Mouse (Mus musculus): ENCODE results near the gene Ermap.

Ermap gene

DNA sequence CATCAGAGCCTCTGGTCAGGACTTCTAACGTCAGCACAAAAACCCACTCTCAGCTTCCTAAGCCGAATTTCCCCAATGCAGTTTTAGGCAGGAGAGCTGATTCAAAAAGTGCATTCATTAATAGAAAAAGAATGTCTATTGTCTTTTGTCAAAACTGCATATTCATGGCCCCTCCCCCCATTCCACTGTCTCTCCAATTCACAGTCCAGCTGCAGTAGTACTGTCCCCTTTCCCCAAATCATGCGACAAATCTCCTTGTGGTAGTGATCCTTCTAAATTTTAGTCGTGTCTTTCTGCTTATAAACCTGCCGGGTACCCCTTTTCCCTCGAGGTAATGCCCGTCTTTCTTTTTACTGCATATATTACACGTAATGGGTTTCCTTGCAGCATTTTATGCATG, 51.0 kb downstream of the Ermap start:
- DNase-seq (ENCODE audit: low read depth, low spot score) = no peak

DNA sequence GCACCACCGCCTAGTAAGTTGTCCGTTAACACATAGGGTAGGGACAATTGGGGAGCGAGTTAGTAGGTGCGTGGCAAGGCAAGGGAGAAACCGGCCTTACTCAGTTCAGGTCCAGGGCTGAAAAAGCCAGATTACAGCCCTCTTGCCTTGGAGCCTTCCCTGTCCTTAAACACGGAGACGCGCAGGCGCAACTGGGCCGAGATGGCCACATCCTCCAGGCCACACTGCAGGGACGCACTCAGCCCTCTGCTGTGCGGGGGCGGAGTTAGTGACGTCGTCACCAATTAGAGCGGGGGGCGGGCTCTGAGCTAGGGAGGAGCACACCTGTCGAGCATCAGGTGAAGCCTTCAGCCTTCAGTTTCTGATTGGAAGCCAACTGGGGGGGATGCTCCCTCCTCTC, 51.6 kb downstream of the Ermap start:
- DNase-seq (ENCODE audit: low read depth, low spot score) = peak; percentile 72

DNA sequence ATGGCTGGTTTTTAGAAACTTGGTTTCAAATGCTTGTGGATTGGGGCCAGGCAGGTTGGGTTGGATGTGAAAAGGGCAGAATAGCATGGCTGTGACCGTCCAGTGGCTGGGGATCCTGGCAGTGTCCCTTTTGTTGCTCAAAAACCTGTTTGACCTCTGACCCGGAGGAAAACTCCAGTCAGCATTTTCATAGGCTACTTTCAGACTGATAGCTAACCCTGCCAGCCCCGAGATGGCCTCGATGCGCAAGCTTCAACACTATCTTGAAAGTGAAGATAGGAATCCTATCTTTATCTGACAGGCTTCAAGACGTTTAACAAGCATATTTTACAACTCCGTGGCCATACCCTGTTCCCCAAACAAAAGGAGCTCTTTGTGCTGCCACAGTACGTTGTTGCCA, 52.5 kb downstream of the Ermap start:
- no peak for DNase-seq (ENCODE audit: low read depth, low spot score)

DNA sequence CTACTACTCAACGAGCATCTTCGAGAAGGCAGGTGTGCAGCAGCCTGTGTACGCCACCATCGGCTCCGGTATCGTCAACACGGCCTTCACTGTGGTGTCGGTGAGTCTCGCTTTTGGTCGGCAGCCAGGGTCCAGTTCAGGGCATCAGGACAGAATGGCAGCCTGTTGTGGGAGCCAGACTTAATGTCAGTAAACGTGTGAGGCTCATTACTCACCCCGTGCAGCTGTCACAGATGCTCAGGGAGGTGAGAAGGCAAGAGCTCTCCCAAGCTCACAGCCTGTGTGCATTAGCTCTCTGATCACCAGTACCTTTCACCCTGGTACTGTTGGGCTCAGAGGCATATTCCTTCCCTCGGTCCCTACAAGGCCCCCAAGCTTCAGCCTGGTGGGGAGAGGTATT, 56.0 kb downstream of the Ermap start:
- no peak for DNase-seq (ENCODE audit: low read depth, low spot score)

DNA sequence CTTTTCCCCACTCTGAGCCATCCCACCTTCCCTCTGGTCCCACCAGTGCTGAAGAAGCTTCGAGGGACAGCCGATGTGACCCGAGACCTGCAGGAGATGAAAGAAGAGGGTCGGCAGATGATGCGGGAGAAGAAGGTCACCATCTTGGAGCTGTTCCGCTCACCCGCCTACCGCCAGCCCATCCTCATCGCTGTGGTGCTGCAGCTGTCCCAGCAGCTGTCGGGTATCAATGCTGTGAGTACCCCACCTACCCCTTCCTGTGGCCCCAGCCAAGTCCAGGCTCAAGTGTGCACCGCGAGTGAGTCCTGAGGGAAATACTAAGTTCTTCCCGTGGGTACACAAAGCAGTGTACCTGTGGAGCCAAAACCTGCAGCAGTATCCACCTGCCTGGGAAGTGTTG, 56.5 kb downstream of the Ermap start:
- DNase-seq (ENCODE audit: low read depth, low spot score) = no peak

DNA sequence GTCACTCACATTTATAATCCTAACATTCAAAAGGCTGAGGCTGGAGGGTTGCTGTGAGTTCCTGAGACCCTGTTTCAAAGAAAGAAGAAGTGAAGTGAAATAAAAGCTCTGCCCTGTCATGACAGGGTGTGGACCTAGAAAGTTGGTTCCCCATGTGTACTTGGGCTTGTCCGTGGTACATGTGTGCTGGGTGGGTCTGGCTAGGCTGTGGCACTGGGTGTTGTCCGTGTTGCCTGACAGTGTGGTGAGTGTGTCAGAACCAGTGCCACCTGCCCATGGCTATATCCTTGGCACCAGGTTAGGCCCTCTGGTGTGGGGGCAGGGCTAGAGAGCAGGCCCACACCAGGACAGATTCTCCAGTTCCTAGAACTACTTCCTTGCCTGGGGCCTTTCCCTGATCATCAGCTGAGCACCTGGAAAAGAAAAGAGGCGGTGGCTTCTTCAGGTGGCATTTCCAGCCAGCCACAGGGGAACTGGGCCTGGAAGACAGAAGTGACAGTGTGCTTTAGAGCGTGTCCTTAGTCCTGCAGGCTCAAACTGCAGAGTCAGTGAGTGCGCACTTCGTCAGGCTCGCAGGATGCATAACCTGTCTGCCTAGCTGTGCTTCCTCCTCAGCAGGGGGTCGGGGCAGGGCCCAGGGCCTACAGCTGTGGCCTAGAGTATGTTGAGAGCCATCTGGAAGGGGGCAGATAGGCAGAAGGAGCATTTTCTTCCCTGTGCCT, 58.5 kb downstream of the Ermap start:
- no peak for DNase-seq (ENCODE audit: low read depth, low spot score)

DNA sequence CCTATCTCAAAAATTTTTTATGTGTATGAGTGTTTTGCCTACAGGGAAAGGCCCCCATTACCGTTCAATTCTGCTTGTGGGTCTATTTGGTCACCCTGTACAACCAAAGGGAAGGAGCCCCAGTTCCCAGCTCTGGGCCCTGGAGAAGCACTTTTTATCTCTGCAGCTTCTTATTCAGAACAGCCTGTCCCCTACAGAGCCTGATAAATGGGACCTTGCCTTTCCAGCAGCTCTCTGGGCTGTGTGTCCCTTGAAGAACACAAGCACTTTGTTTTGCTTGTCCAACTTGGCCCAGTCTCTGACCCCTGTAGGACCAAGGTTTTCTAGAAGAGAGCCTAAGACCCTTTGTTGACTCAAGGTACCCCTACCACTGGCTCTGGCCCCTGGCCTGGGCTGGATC, 60.7 kb downstream of the Ermap start:
- DNase-seq (ENCODE audit: low read depth, low spot score) = no peak

DNA sequence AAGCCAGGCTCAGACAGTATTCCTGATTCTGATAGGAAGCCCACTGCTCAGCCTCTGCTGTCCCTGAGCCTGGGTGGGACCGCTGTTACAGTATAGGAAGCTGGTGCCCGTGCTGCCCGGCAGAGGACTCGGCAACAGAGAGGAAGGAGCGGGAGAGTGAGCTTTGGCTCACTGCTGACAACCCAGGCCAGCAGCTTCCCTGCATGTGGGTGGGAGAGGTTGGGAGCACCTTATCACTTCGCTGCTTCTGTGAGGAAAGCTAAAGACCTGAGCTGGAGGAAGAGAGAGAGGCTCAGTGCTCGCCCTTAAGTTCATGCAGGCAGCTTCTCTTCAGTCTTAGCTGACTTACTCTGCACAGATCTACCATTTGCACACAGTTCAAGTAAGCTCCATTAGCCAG, 61.3 kb downstream of the Ermap start:
- DNase-seq (ENCODE audit: low read depth, low spot score) = no peak

DNA sequence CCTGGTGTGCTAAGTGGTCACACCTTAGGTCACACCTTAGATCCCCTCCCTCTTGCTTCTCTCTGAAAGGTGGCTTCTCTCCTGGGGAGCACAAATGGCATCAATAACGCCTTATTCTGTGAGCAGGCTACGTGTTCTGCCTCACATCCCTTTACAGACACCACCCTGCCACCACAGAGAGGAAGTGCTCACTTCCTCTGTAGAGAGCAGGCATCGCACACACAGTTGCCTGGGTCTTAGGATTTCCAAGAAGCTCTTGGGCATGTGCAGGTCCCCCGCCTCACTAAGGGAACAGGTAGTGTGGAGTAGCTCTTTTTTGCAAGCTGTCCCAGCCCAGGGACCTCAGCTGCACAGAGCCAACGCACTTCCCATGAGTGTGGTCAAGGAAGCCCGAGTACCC, 62.6 kb downstream of the Ermap start:
- DNase-seq (ENCODE audit: low read depth, low spot score) = no peak

DNA sequence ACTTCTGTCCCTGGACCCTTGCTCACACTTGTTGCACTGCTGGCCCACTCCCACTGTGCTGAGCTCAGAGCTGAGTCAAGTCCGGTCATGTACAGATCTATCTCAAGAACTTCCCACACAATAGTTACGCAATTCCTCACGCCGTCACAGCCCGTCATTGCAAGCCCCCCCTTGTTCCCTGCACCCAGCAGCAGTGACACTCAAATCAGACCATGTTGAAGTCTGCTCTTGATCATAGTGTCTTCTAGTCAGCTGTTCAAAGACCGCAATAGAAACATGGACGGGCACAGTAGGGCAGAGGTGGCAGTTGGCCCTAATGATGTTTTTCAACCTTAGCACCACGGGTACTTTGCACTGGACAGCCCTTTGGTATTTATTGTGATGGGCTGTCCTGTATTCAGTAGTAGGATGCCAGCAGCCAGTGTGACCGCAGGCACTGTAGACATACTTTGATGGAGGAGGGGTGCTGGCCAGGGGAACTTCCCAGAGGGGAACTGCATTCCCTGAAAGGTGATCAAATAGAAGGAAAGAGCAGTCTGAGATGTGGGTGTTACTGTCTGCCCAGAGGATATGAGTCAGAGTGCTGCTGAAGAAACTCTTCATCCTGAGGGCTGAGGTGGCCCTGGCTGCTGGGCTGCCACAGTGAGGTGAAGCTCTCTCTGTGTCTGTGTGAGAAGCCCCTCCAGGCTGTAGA, 64.1 kb downstream of the Ermap start:
- no peak for DNase-seq (ENCODE audit: low read depth, low spot score)

Data from mesoderm, embryonic 11.5 days (tissue).